Mouse (Mus musculus) erythroid progenitor cell, adult 5-6 weeks (primary cell): ENCODE results near the gene Uhrf1bp1l. TPM values are rescaled to one million over a fixed set of nuclear protein-coding genes. Genes with fewer than 3 reads are reported as not detected.

Experiments used
- ATAC-seq: replicated peaks from 2 replicates; pipeline ENCODE4 v1.8.0; 2016; ENCODE audit warnings: moderate number of reproducible peaks, mild to moderate bottlenecking, moderate TSS enrichment, inconsistent platforms; ENCODE audit not compliant: poor library complexity, low FRiP score, severe bottlenecking
- total RNA-seq, 2 experiments: library from RNA; stranded (forward) in 1 of 2; stranded (reverse) in 1 of 2; fragments of 150-400 nt in 1 of 2; fragments of 186-747, 209-891 nt in 1 of 2; gene quantifications; 2 replicates each; pipeline versions ENCODE4 v1.2.3 to v1.2.4; 2015 to 2017; ENCODE audit warnings: low replicate concordance in 2 of 2

Gene Uhrf1bp1l
- total RNA-seq, 2 experiments from 2014 or later: 5.5 to 9.6 TPM

GRCm38 (mm10) chr10:89826896-89827295 lies 82.1 kb downstream of the Uhrf1bp1l start:
- no peak for ATAC-seq

- ATAC-seq: no peak
Observed at GRCm38 (mm10) chr10:89832334-89832733, 87.5 kb downstream of the Uhrf1bp1l start.

GRCm38 (mm10) chr10:89833166-89833565 lies 88.4 kb downstream of the Uhrf1bp1l start:
- no peak for ATAC-seq

- ATAC-seq: no peak
Observed at GRCm38 (mm10) chr10:89837476-89837875, 92.7 kb downstream of the Uhrf1bp1l start.

- ATAC-seq: no peak
Observed at GRCm38 (mm10) chr10:89838834-89839233, 94.0 kb downstream of the Uhrf1bp1l start.

- ATAC-seq: no peak
Observed at GRCm38 (mm10) chr10:89850951-89851350, 106.2 kb downstream of the Uhrf1bp1l start.

GRCm38 (mm10) chr10:89855251-89855875 lies 110.6 kb downstream of the Uhrf1bp1l start:
- no peak for ATAC-seq

GRCm38 (mm10) chr10:89856286-89856685 lies 111.5 kb downstream of the Uhrf1bp1l start:
- ATAC-seq: no peak

- no peak for ATAC-seq
Observed at GRCm38 (mm10) chr10:89868211-89868610, 123.4 kb downstream of the Uhrf1bp1l start.

- no peak for ATAC-seq
Observed at GRCm38 (mm10) chr10:89868836-89869235, 124.0 kb downstream of the Uhrf1bp1l start.

Other genes starting within 250 kb of the Uhrf1bp1l start
- gene Nr1h4, start 211.4 kb upstream of the Uhrf1bp1l start, total RNA-seq (2015; ENCODE audit: low replicate concordance): not detected in 2 replicates
- not detected in 2 replicates for gene Nr1h4, start 211.4 kb upstream of the Uhrf1bp1l start, total RNA-seq (2017; ENCODE audit: low replicate concordance)
- not detected in 2 replicates for gene Slc17a8, start 123.7 kb upstream of the Uhrf1bp1l start, total RNA-seq (2015; ENCODE audit: low replicate concordance)
- not detected in 2 replicates for gene Slc17a8, start 123.7 kb upstream of the Uhrf1bp1l start, total RNA-seq (2017; ENCODE audit: low replicate concordance)
- 15.1 and 23.9 TPM in 2 replicates for gene Scyl2, start 58.7 kb upstream of the Uhrf1bp1l start, total RNA-seq (2015; ENCODE audit: low replicate concordance)
- 13.6 and 17.3 TPM in 2 replicates for gene Scyl2, start 58.7 kb upstream of the Uhrf1bp1l start, total RNA-seq (2017; ENCODE audit: low replicate concordance)
- 4.7 and 16.8 TPM in 2 replicates for gene Actr6, start 12.7 kb upstream of the Uhrf1bp1l start, total RNA-seq (2015; ENCODE audit: low replicate concordance)
- 6.7 and 20.0 TPM in 2 replicates for gene Actr6, start 12.7 kb upstream of the Uhrf1bp1l start, total RNA-seq (2017; ENCODE audit: low replicate concordance)
- not detected in 2 replicates for gene Anks1b, start 128.5 kb downstream of the Uhrf1bp1l start, total RNA-seq (2015; ENCODE audit: low replicate concordance)
- gene Anks1b, start 128.5 kb downstream of the Uhrf1bp1l start, total RNA-seq (2017; ENCODE audit: low replicate concordance): not detected in 2 replicates